Mouse (Mus musculus) layer of hippocampus, adult 11-12 months (tissue): ENCODE results near the gene Lrmda.

Experiments
- DNase-seq: peaks from one replicate; pipeline ENCODE4 v3.0.0; 2022; ENCODE audit warnings: low spot score

The Lrmda gene

DNA sequence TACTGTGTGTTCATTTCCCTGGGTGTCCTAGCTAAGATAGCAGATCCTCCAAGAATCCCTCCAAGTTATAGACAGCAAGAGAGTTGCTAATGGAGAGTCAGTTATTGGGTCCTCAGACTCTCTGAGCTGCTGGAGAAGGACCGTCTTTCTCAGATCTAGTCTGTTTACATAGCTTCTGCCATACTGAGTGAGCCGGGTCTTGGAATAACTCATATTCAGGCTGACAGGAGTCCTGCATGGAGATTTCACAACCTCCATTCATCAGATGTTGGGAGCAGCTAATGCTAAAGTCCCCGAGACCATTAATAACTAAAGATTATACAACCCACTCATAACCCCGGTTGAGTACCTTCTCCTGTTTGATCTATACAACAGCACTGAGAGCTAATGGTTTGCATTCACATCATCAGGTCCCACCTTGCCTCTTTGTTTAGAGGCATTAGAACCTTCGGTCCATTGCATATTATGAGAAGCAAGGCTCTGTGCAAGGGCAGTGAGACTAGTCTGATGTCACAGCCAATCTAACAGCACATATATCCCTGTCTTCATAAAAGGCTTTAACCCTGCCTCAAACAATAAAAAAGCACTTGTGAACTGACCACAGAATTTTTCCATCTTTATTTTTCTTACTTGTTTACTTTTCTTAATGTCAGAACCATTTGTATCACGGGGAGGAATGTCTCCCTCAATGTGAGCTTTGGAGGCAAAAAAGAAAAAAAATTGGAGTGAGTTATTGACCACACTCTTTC lies 1037.9 kb downstream of the Lrmda start:
- DNase-seq = no peak

DNA sequence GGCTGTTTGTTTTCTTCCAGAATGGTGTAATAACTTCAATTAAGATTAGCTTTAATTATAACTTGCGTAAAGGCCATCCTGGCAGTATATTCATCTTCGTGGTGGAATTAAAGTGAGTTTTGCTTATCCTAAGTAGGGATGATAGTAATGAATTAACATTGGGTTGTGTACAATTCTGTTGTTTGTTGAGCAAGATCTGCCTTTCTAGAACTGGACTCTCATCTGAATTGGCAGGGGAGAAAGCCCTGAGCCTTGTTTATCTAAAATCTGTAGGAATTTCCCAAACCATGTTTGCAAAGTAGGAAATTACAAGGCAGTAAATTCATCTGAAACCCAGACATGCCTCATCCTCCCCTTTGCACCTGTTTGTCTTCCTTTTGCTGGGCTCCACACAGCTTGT lies 1038.5 kb downstream of the Lrmda start:
- DNase-seq = no peak

DNA sequence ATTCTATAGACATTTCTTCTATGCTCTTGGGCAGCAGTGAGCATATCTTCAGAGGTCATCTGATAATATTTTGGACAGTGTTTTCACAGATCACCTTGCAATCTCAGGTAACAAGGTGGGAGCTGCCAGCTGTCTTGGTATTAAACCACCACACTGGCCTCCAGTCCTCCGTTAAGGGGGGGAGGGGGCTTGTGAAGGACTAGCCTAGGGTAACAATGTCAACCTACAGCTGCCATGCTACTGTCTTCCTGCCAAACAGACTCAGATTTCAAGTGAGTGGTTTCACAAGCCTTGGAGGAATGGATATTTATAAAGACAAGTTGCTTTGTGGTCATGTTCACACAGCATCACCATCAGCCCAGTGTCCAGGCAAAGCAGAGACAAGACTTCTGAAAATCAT lies 1059.2 kb downstream of the Lrmda start:
- DNase-seq = no peak

DNA sequence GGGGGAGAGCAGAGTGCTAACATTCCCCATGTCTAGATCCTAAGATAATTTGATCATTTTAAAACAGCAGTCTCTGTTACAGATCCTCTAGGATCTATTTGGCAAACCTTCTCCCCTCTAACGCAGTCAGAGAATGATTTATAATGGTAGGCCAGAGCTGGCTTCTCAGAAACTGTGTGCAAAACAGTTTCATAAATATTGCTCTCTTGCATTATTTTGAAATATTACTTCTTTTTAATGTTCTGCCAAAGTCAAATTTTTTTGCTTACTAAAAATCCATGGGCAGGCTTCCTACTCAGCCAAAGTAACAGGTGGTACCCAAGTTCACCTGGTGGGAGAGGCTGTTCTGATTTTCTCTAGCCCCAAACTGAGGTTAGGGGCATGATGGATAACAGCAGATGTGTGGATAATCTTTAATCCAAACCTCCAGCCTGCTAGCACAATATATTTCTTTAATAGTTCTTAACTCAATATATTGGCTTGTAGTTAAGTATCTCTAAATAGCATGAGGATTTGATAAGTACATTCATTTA lies 1064.8 kb downstream of the Lrmda start:
- DNase-seq = no peak

DNA sequence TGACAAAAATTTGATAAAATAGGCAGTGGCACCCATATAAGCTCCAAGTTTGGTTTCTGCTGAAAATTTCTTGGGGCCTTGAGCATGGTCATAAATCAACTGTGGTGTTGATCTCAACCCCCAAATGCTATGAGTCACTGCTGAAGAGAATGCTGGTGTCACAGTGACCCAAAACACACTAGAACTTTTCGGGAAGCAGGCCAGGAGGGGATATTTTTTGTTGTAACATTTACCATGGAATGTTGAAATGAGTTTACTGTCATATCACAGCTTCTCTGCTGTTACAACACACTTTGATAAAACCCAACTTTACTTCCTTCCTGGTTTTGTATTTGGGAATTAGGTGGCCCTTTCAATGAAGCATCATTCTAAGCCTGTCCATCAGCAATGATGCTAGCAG lies 1065.3 kb downstream of the Lrmda start:
- DNase-seq = no peak

DNA sequence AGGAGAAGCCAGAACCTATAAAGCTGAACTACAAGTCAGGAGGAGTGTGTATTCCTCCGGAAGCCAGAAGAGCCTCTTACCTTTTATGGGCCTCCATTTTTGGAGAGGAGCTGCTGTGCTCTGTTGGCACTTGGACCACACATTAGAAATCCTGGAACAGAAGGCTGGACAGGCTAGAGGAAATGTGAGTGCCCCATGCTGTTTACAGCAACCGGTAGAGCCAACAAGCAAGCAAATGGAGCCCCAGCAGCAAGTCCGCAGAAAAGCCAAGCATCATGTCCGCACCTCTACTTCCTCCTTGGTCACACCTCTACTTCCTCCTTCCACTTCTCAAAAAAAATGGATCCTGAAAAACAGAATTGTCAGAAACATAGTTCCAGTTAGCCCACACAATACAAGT lies 1073.8 kb downstream of the Lrmda start:
- no peak for DNase-seq

DNA sequence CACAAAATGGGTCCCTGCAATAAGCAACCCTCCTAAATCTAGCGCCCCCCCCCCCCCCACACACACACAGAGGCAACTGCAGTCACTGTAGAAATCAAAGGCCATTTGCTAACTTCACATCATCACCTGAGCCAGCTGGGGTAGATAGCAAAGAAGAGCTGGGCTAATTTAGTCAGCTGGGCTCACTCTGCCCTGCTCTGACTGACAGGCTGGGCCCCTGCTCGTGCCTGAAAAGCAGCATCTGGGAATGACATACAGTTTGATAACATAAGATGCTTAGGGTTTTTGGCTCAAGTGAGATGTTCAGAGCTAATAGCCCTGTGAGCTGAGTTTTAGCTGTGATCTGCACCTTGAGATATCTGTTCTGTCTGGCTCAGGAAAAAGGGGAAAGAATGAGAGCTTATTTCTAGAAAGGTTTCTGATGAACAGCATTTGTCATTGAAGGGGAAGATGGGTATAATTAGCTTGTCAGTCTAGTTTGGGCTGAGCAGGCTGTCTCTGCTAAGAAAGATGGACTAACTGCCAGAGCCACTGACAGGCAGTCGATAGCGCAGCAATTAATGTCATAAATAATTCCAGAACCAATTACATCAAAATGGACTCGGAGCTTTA lies 1075.1 kb downstream of the Lrmda start:
- DNase-seq = no peak

DNA sequence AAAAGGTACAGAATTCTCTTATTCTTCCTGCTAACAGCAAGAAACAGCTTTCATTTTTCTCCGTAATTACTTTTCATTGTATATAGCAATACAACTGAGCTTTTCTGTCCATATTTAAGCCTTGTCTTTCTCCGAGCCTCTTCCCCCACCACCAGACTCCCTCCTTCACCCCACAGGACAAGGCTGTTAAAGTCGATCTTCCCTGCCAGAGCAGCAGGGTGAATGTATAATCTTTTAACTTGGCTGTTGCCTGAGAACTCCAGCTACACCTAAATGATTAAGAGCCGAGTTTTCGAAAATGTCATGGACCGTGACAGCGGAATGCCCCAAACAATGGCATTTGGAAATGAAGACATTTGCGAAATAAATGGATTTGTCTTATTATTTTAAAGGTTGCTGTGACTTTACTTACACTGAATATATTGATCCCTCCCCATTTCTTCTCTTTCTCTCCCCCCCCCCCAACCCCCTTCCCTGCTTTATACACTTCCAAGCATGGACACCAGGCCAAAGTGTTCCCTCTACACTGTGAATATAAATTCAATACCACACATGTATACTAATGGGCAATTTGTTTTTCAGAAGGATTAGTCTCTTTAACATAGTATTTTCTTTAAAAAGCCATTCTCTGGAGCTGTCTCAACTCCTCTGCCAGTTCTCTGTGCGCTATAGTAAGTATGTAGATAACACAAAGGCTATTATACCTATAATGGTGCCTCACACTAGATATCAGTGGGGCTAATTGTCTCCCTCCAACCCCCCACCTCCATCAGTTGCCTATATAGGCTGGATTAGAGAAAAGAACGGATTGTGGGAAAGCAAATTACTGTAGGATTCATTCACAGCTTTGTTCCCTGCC lies 1075.9 kb downstream of the Lrmda start:
- DNase-seq = no peak

DNA sequence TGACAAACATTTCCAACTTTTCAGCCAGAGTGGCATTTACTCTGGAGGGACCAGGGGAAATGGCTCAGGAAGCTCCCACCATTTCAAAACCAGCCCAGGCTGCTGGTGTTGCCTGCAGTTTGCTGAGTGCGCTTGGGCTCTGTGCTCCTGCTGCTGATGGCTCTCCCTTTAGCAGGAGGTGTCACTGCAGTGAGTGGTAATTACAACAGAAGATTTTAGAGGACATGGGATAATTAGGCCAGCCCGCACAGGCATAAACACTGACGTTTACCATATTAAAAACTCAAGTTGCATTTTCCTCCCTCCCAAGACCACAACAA lies 1076.5 kb downstream of the Lrmda start:
- no peak for DNase-seq

DNA sequence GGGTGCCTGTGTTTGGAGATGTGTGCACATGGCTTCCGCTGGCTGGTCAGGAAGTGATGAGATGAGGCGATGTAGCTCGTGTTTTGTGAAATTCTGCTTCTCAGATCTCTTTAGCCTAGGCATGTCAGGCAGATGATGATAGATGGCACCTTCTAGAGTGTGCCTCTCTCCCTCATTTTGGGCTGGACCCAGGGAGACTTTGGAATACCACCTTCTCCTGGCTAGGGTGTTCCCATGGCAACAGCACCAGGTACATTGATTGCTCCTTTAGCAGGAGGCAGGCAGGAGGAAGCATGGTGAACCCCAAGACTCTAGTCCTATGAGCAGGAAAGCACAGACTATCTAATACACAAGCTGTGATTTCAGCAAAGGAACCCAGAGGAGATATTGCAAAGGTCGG lies 1076.9 kb downstream of the Lrmda start:
- no peak for DNase-seq
